8 mouse cellular contexts compared by ENCODE assay signal in genomic region chr9:23027377-23028313, GRCm38 (mm10).
A peak's percentile ranks its signal among the peaks of the same experiment; 100 is the strongest.
DNase-seq lines count a peak whose midpoint lies in the region; ATAC-seq and TF ChIP-seq lines count a peak whose summit lies in the region.

No protein-coding gene starts in this region.

- no peak for ATAC-seq in G1E (ENCODE audit: extremely low read depth, insufficient number of reproducible peaks, low FRiP score, poor library complexity, severe bottlenecking)
- ATAC-seq in kidney, embryonic 15.5 days (replicated peaks; ENCODE audit: low FRiP score) = peak; percentile 84
- no peak for ATAC-seq in limb, embryonic 14.5 days (ENCODE audit: low FRiP score, low read depth)
- ATAC-seq in neural tube, embryonic 14.5 days (ENCODE audit: low read depth) = peak; percentile 88
- no peak for ATAC-seq in inflammation-experienced regulatory T-cells, adult 6 months

- WGBS in kidney, embryonic 15.5 days = 41% methylated on average over 9 of the region's 9 CpGs
- 69% methylated on average over 9 of the region's 9 CpGs for WGBS in limb, embryonic 14.5 days
- WGBS in neural tube, embryonic 14.5 days = 26% methylated on average over 9 of the region's 9 CpGs

- peak; percentile 75 for DNase-seq in 3T3-L1 (ENCODE audit: low read depth, low spot score)
- DNase-seq in G1E (ENCODE audit: low spot score) = peak; percentile 18
- DNase-seq in cerebellum, postnatal 36 days = peak; percentile 33 to 50
- DNase-seq in gastrocnemius, postnatal 10 days = peak; percentile 56
- peak; percentile 73 for DNase-seq in limb, embryonic 14.5 days (ENCODE audit: low spot score)

- no peak overlapping the region for H3K9ac ChIP-seq in kidney, embryonic 15.5 days
- H3K9ac ChIP-seq in limb, embryonic 14.5 days (ENCODE audit: low read depth, low read length, severe bottlenecking) = no peak overlapping the region
- no peak overlapping the region for H3K9ac ChIP-seq in neural tube, embryonic 14.5 days (replicated peaks; ENCODE audit: low read depth, low read length)

- H3K27ac ChIP-seq in kidney, embryonic 15.5 days = peak overlapping the region; percentile 69
- H3K27ac ChIP-seq in limb, embryonic 14.5 days (replicated peaks; ENCODE audit: low read depth, low read length) = no peak overlapping the region
- H3K27ac ChIP-seq in neural tube, embryonic 14.5 days (ENCODE audit: low read depth, low read length) = no peak overlapping the region

- H3K4me2 ChIP-seq in kidney, embryonic 15.5 days = no peak overlapping the region
- H3K4me2 ChIP-seq in limb, embryonic 14.5 days (replicated peaks; ENCODE audit: low read depth, low read length, severe bottlenecking) = no peak overlapping the region
- peak overlapping the region; percentile 6; the same call in 1 of the 2 replicates for H3K4me2 ChIP-seq in neural tube, embryonic 14.5 days (ENCODE audit: low read depth, low read length)

- no peak for TF ChIP-seq POLR2A in limb, embryonic 14.5 days (IDR thresholded peaks at IDR 0.05; ENCODE audit: borderline replicate concordance, extremely low read depth, insufficient read depth, insufficient read length)

- H3K27me3 ChIP-seq in G1E (ENCODE audit: insufficient read depth, low read length) = peaks cover 32% of the 10 kb centered on the region
- no peaks in the 10 kb centered on the region for H3K27me3 ChIP-seq in kidney, embryonic 15.5 days
- H3K27me3 ChIP-seq in limb, embryonic 14.5 days (ENCODE audit: control insufficient read depth, insufficient read depth, low read length) = no peaks in the 10 kb centered on the region
- peaks cover 3% of the 10 kb centered on the region; the same call in 1 of the 2 replicates for H3K27me3 ChIP-seq in neural tube, embryonic 14.5 days (ENCODE audit: control insufficient read depth, insufficient read depth, low read length)

- 0 out of 2 replicates have a peak, but pooled peaks have one; percentile 6 for TF ChIP-seq CTCF in G1E (IDR thresholded peaks at IDR 0.05; ENCODE audit: low read depth, low read length)

- no peak overlapping the region for H3K4me3 ChIP-seq in G1E (ENCODE audit: low read depth, low read length)
- no peak overlapping the region for H3K4me3 ChIP-seq in kidney, embryonic 15.5 days (replicated peaks)
- no peak overlapping the region for H3K4me3 ChIP-seq in limb, embryonic 14.5 days (replicated peaks; ENCODE audit: low read length)
- H3K4me3 ChIP-seq in neural tube, embryonic 14.5 days (ENCODE audit: low read depth, low read length) = no peak overlapping the region

- H3K9me3 ChIP-seq in G1E (replicated peaks) = no peaks in the 10 kb centered on the region
- H3K9me3 ChIP-seq in kidney, embryonic 15.5 days (replicated peaks) = no peaks in the 10 kb centered on the region
- H3K9me3 ChIP-seq in limb, embryonic 14.5 days (ENCODE audit: control insufficient read depth, low read length) = no peaks in the 10 kb centered on the region
- no peaks in the 10 kb centered on the region for H3K9me3 ChIP-seq in neural tube, embryonic 14.5 days (ENCODE audit: control insufficient read depth, low read length)

- peaks cover 8% of the 10 kb centered on the region for H3K4me1 ChIP-seq in G1E (ENCODE audit: insufficient read depth, low read depth, low read length)
- peaks cover 34% of the 10 kb centered on the region for H3K4me1 ChIP-seq in kidney, embryonic 15.5 days
- H3K4me1 ChIP-seq in limb, embryonic 14.5 days (ENCODE audit: control insufficient read depth, insufficient read depth, low read length) = peaks cover 16% of the 10 kb centered on the region
- peaks cover 4% of the 10 kb centered on the region; the same call in 1 of the 2 replicates for H3K4me1 ChIP-seq in neural tube, embryonic 14.5 days (ENCODE audit: control insufficient read depth, insufficient read depth, low read length)

- no peaks in the 10 kb centered on the region for H3K36me3 ChIP-seq in G1E (replicated peaks)
- no peaks in the 10 kb centered on the region for H3K36me3 ChIP-seq in kidney, embryonic 15.5 days
- no peaks in the 10 kb centered on the region for H3K36me3 ChIP-seq in limb, embryonic 14.5 days (ENCODE audit: control insufficient read depth, insufficient read depth, low read length)
- H3K36me3 ChIP-seq in neural tube, embryonic 14.5 days (ENCODE audit: control insufficient read depth, insufficient read depth, low read length) = no peaks in the 10 kb centered on the region

Comparison
In these comparisons a context has a peak if more than half of its experiments do, and no peak if none do; other contexts are left out.
1. DNase-seq: peak in every context shown above with its lines; median percentile 75 in 3T3-L1; 73 in limb, embryonic 14.5 days; 56 in gastrocnemius, postnatal 10 days; 42 in cerebellum, postnatal 36 days; 18 in G1E.
2. ATAC-seq: peak in kidney, embryonic 15.5 days (single experiment) and neural tube, embryonic 14.5 days (single experiment); none in G1E (single experiment), limb, embryonic 14.5 days (single experiment) and inflammation-experienced regulatory T-cells, adult 6 months (single experiment).